Mouse (Mus musculus) CD8-positive naive resting alpha-beta T cell, adult 2 months (primary cell): ENCODE measurements around the gene Pcdh10.

Experiments used
- DNase-seq, 2 experiments: peaks; one replicate each; pipeline ENCODE4 v3.0.0; 2022; ENCODE audit warnings: low read depth in 2 of 2, low spot score in 2 of 2

Pcdh10 gene

GRCm38 (mm10) chr3:45378145-45378544, at the start of gene Pcdh10:
TSS of gene Pcdh10 (plus strand) at chr3:45378398.
- no peak for DNase-seq

GRCm38 (mm10) chr3:45355919-45356318, 22.3 kb upstream of the Pcdh10 start:
- no peak for DNase-seq

DNA sequence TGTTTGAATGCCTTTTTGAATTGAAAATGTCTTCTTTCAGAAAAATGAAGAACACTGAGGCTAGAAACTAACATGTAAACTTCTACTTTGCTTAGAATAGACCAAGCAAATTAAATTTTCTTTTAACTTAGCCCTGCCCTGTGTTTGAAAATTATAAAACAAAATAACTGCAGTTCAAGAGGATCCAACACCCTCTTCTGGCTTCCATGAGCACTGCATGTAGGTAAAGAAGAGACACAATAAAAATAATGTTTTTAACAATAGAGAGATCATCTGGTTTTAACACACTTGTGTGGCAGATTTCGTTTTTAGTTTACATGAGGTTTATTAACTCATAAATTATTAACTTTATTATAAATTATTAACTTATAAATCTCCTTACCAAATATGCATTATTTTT, 9.2 kb upstream of the Pcdh10 start:
- DNase-seq, result no peak

DNA sequence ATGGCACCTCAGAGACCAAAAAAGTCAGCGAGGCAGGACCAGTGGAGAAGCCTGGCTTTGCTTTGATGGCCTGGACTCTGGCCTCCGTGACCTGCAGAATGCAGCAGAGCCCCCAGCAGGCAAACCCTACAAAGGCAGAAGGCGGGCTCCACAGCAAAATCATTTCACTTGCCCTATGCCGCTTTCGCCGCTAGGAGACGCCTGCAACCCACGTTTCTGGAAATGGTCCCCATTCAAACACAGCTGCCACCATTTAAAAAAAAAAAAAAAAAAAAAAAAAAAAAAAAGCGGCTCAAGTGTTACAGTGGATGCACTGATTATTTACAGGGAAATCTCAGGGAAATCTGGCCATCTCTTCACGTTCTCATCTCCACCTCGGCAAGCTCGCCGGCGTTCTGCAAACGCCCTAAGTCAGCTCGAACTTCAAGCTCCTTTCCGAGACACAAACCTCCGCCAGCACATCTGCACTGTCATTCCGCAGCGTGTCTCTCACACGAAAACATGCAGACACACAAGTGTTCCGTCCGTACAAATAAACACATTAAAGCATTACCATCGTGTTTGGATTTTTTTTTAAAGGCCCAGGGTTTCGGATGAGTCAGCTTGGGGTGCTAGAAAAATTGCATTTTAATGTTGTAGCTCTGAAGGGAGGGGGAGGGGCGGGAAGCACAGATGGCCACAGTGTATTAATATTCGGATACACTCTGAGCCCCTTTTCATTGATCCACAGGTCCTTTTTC, 2.3 kb upstream of the Pcdh10 start:
- no peak for DNase-seq

DNA sequence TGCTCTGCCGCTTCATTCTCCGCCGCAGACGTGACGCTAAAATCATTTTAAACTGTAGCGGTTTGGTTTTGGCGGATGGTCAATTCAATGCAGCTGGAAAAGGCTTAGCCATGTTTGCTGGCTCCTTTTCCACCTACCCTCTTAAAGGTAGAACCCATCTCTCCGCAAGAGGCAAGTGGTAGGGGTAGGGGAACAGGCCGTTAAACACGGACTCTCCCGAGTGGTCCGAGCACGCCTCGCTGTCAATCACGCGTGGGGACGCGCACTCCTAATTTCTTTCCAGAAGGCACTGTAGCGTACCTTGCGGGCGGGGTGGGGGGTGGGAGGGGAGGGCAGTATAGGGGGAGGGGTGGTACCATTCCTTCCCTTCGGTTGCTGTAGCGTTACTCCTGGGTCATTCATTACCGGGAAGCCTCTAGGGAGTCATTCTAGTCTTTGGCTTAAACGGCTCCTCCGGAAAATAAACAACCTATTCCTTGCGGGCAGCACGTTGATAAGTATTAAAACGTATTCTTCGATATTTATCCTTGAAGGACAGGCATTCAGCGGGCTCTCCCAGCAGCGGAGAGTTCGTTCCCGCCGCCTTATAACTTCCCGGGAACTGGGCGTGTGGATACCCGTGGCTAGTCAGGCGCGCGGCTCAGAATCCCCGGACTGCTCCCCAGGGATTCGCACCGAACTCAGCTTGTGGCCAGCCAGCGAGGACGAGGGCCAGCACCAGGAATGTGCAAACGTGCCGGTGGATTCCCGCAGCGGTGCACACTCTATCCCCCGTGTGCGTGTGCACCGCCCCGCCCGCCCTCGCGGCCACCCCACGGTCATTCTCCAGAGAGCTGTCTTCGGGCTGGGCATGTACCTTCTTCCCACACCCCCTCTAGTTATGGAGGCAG, 1.5 kb upstream of the Pcdh10 start:
- no peak for DNase-seq

DNA sequence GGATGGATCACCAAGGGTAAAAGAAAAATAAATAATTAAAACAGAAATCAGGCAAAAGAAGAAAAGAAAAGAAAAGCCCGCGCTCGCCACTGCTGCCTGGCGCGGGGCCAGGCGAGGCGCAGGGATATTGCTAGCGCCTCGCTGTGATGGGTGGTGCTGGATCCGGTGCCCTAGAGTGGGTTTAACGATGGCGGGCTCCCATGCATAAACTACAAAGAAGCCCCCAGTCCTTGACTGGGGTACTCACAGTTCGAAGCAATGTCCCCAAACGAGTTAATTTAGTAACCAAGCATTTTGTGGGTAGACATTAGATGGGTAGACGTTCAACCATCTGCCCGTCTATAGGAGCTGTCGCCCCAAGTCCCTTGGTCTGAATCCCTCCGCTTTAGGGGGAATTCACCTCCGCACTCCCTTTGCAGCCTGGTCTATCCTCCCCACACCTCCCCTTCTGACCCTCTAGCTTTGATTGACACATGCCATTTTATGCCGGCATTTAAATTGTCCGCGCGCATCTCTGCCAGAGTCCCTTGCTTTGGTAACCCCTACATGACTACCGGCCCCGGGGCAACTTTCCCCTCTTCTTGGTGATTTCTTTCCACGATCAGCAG, 703 bp upstream of the Pcdh10 start:
- DNase-seq, result no peak

DNA sequence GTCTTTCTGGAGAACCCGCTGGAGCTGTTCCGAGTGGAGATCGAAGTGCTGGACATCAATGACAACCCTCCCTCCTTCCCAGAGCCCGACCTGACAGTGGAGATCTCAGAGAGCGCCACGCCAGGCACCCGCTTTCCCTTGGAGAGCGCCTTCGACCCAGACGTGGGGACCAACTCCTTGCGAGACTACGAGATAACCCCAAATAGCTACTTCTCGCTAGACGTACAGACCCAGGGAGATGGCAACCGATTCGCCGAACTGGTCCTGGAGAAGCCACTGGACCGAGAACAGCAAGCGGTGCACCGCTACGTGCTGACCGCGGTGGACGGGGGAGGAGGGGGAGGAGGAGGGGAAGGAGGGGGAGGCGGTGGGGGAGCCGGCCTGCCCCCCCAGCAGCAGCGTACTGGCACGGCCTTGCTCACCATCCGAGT, 1.4 kb downstream of the Pcdh10 start:
- DNase-seq, result no peak

GRCm38 (mm10) chr3:45379972-45380761, 2.0 kb downstream of the Pcdh10 start:
- DNase-seq, result no peak

- no peak for DNase-seq
These were observed 2.9 kb downstream of the Pcdh10 start for GRCm38 (mm10) chr3:45380811-45381761.

DNA sequence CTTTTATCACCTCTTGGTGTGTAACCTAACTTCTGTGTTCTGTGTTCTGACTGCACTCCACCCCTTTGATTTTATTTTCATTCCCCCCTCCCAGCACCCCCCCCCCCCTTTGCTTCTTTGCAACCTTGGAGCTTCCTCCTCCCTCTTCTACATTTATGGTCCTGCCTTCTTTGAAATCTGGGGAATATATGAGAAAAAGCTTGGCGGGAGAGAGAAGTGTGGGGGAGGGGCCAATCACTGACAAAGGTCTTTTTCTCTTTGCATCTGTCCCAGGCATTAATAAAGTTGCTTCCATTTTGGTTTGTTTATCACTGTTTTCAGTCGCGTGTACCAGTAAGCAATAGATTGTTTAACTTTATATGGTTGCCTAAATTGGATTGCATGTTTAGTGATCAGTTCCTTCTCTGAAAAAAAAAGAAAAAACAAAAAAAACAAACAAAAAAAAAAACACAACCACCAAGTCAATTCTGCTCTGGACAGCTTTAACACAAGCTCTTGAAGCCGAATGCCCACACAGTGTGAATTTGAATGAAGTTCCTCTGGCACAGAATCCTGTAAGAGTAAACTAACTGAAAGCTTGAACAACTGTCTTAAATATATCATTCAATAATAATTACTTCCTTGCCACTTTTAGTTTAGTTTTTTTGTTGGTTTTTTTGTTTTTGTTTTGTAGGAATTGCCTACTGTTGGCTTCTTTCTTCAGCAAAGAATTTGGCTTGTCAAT, 4.0 kb downstream of the Pcdh10 start:
- no peak for DNase-seq

GRCm38 (mm10) chr3:45383831-45384230, 5.6 kb downstream of the Pcdh10 start:
- no peak for DNase-seq

DNA sequence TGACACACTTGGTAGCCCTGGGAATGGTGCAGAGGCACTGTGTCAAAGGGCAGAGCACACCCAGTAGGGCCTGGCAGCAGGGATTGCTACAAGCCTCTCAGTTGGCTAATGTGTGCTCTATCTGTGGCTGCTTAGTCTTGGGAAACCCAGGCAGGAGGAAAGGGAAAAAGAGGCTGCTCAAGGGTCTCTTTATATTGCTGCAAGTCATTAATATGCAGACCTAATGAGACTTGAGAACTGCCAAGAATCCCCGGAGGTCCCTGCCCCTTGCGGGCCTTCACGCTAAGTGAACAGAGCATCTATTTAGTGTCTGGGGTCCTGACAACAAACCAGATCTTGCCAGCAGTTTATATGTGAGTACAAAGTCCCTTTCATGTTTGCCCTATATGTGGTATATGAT, 6.8 kb downstream of the Pcdh10 start:
- DNase-seq, result no peak

DNA sequence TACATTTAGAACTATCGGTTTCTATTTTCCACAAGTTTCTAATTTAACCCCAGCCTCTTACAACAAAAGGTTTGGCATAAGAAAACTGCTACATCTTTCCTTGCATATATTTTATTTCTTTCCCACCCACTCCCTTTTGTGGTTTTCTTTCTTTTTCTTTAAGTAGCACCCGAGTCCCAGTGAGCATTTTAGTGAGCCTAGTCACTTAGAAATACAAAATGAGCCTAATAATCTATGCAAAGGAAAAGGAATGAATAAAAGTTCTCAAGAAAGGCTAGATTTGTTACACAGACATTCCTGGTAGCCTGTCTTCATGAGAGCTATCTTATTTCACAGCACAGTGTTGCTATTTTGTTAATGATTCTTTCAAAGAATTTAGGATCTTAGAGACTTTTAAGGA, 7.3 kb downstream of the Pcdh10 start:
- DNase-seq, result no peak

DNA sequence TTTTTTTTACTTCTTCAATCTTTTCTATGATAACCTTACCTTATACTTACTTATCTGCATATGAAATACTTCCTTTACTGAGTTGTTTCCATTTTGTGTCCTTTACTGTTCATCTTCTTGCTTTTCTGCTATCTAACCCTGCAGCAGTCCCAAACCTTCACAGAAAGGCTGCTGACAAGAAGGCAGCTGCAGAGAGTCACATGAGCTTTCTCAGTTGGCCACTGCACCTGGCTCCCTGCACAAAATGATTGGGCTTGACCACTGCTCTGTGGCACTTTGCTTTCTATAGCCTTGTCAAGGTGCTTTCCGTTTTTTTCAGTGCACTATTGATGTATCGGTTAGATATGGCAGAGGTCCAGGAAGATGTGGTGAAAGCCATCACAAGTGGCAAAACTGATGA, 8.3 kb downstream of the Pcdh10 start:
- DNase-seq, result no peak

GRCm38 (mm10) chr3:45397101-45397500, 18.9 kb downstream of the Pcdh10 start:
- DNase-seq, result no peak

GRCm38 (mm10) chr3:45403239-45403638, 25.0 kb downstream of the Pcdh10 start:
- no peak for DNase-seq

DNA sequence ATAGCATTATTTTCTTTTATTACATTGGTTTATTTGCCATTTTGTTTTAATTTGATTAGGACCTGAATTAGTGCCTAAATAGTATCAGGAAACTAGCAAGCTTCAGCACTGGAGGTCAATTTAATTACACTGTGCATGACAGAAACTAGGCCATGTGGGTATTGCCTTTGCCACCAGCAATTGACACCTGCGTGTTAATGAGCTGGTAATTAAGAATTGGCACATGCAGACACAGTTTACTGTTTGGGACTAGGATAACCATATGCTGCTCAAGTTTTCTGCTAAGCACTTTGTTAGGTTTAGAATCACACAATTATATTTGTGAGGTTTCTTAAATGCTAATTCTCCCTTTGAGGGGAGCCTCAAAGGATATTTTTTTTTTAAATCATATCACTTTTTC, 53.5 kb downstream of the Pcdh10 start:
- DNase-seq, result no peak

DNA sequence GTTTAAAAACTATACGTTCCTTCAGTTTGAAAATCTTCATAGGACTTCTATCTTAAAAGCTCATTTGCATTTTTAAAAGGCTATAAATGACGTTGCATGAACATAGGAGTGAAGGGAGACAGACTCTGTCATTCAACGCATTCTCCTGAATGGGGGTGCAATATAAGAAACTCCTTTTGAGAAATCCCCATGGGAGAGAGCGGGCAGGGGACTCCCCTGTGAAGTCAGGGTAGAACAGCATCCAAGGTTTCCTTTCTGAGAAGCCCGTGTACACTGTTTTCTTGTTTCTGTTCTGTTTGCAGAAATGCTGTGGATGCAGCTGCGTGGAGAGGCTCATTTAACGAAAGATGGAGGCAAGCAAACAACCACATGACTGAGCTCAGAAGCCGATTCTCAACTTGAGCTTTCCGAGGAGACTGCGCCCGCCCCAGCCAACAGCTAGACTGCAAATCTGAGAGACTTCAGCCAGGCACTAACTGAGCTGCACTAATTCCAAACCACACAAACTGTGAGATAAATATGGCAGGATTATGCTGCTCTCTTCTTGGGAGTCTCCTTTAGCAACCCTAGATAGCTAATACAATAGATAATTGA, 54.1 kb downstream of the Pcdh10 start:
- DNase-seq, result no peak
